Mouse (Mus musculus) CH12.LX (cell line): Measurements from ENCODE around the gene 1600002K03Rik. TPM values are rescaled to one million over a fixed set of nuclear protein-coding genes. Genes with fewer than 3 reads are reported as not detected.

Experiments
- polyA plus RNA-seq: library from polyadenylated mRNA; unstranded; fragments of >175 nt; gene quantifications from 2 replicates; pipeline ENCODE4 v1.2.1, GENCODE M21; 2012; ENCODE audit warnings: low read depth; ENCODE audit not compliant: insufficient read length
- total RNA-seq, 2 experiments: library from RNA; depleted of rRNA; stranded (reverse); fragments of 300-350 nt in 1 of 2; fragments of >200 nt in 1 of 2; gene quantifications; 2 replicates each; pipeline ENCODE4 v1.2.3; 2012 to 2014

1600002K03Rik gene
- total and polyA plus RNA-seq, 3 experiments: 19.3 to 40.2 (median 30.5) TPM

Other genes with a start within 250 kb of the 1600002K03Rik start
Only the 20 nearest of the 30 such genes appear.
- gene Arhgap45, start 156.3 kb upstream of the 1600002K03Rik start, total RNA-seq (2012; rRNA removed): 23.4 and 25.9 TPM in 2 replicates
- 10.3 and 11.8 TPM in 2 replicates for gene Arhgap45, start 156.3 kb upstream of the 1600002K03Rik start, total RNA-seq (2014; rRNA removed)
- gene Arhgap45, start 156.3 kb upstream of the 1600002K03Rik start, polyA plus RNA-seq: 20.2 and 21.2 TPM in 2 replicates
- 127 and 132 TPM in 2 replicates for gene Polr2e, start 133.1 kb upstream of the 1600002K03Rik start, total RNA-seq (2012; rRNA removed)
- 98.3 and 105 TPM in 2 replicates for gene Polr2e, start 133.1 kb upstream of the 1600002K03Rik start, total RNA-seq (2014; rRNA removed)
- 194 and 227 TPM in 2 replicates for gene Polr2e, start 133.1 kb upstream of the 1600002K03Rik start, polyA plus RNA-seq
- gene Gpx4, start 125.8 kb upstream of the 1600002K03Rik start, total RNA-seq (2012; rRNA removed): 368 and 459 TPM in 2 replicates
- 352 and 386 TPM in 2 replicates for gene Gpx4, start 125.8 kb upstream of the 1600002K03Rik start, total RNA-seq (2014; rRNA removed)
- 332 and 353 TPM in 2 replicates for gene Gpx4, start 125.8 kb upstream of the 1600002K03Rik start, polyA plus RNA-seq
- 20.7 and 22.6 TPM in 2 replicates for gene Sbno2, start 67.4 kb upstream of the 1600002K03Rik start, total RNA-seq (2012; rRNA removed)
- gene Sbno2, start 67.4 kb upstream of the 1600002K03Rik start, total RNA-seq (2014; rRNA removed): 9.0 and 9.7 TPM in 2 replicates
- 21.1 and 24.2 TPM in 2 replicates for gene Sbno2, start 67.4 kb upstream of the 1600002K03Rik start, polyA plus RNA-seq
- 64.8 and 65.9 TPM in 2 replicates for gene Stk11, start 57.1 kb upstream of the 1600002K03Rik start, total RNA-seq (2012; rRNA removed)
- gene Stk11, start 57.1 kb upstream of the 1600002K03Rik start, total RNA-seq (2014; rRNA removed): 47.4 and 48.5 TPM in 2 replicates
- gene Stk11, start 57.1 kb upstream of the 1600002K03Rik start, polyA plus RNA-seq: 93.4 and 94.9 TPM in 2 replicates
- 270 and 326 TPM in 2 replicates for gene Atp5d, start 34.3 kb upstream of the 1600002K03Rik start, total RNA-seq (2012; rRNA removed)
- gene Atp5d, start 34.3 kb upstream of the 1600002K03Rik start, total RNA-seq (2014; rRNA removed): 85.8 and 106 TPM in 2 replicates
- 306 and 352 TPM in 2 replicates for gene Atp5d, start 34.3 kb upstream of the 1600002K03Rik start, polyA plus RNA-seq
- 2.3 and 2.6 TPM in 2 replicates for gene Cbarp, start 32.1 kb upstream of the 1600002K03Rik start, total RNA-seq (2012; rRNA removed)
- gene Cbarp, start 32.1 kb upstream of the 1600002K03Rik start, total RNA-seq (2014; rRNA removed): 0.09 and 0.19 TPM in 2 replicates
- gene Cbarp, start 32.1 kb upstream of the 1600002K03Rik start, polyA plus RNA-seq: 1.7 and 2.4 TPM in 2 replicates
- 11.6 and 16.2 TPM in 2 replicates for gene Midn, start 24.7 kb upstream of the 1600002K03Rik start, total RNA-seq (2012; rRNA removed)
- 3.9 and 4.7 TPM in 2 replicates for gene Midn, start 24.7 kb upstream of the 1600002K03Rik start, total RNA-seq (2014; rRNA removed)
- 25.2 and 33.2 TPM in 2 replicates for gene Midn, start 24.7 kb upstream of the 1600002K03Rik start, polyA plus RNA-seq
- gene Cirbp, start 7.0 kb upstream of the 1600002K03Rik start, total RNA-seq (2012; rRNA removed): 28.3 and 34.4 TPM in 2 replicates
- 27.0 and 31.9 TPM in 2 replicates for gene Cirbp, start 7.0 kb upstream of the 1600002K03Rik start, total RNA-seq (2014; rRNA removed)
- 40.2 and 45.9 TPM in 2 replicates for gene Cirbp, start 7.0 kb upstream of the 1600002K03Rik start, polyA plus RNA-seq
- gene Efna2, start 6.5 kb downstream of the 1600002K03Rik start, total RNA-seq (2012; rRNA removed): 0.63 and 1.5 TPM in 2 replicates
- 0.23 and 0.34 TPM in 2 replicates for gene Efna2, start 6.5 kb downstream of the 1600002K03Rik start, total RNA-seq (2014; rRNA removed)
- 0.45 and 0.86 TPM in 2 replicates for gene Efna2, start 6.5 kb downstream of the 1600002K03Rik start, polyA plus RNA-seq
- 35.6 and 44.3 TPM in 2 replicates for gene Mum1, start 53.5 kb downstream of the 1600002K03Rik start, total RNA-seq (2012; rRNA removed)
- gene Mum1, start 53.5 kb downstream of the 1600002K03Rik start, total RNA-seq (2014; rRNA removed): 24.1 and 25.1 TPM in 2 replicates
- 22.9 and 24.1 TPM in 2 replicates for gene Mum1, start 53.5 kb downstream of the 1600002K03Rik start, polyA plus RNA-seq
- gene Ndufs7, start 76.2 kb downstream of the 1600002K03Rik start, total RNA-seq (2012; rRNA removed): 248 and 282 TPM in 2 replicates
- gene Ndufs7, start 76.2 kb downstream of the 1600002K03Rik start, total RNA-seq (2014; rRNA removed): 124 and 154 TPM in 2 replicates
- 222 and 228 TPM in 2 replicates for gene Ndufs7, start 76.2 kb downstream of the 1600002K03Rik start, polyA plus RNA-seq
- 0.30 and 0.38 TPM in 2 replicates for gene Gamt, start 88.1 kb downstream of the 1600002K03Rik start, total RNA-seq (2012; rRNA removed)
- gene Gamt, start 88.1 kb downstream of the 1600002K03Rik start, total RNA-seq (2014; rRNA removed): 0.24 TPM in 1 of 2 replicates, not detected in the other
- gene Gamt, start 88.1 kb downstream of the 1600002K03Rik start, polyA plus RNA-seq: 0.42 TPM in 1 of 2 replicates, not detected in the other
- gene Dazap1, start 88.5 kb downstream of the 1600002K03Rik start, total RNA-seq (2012; rRNA removed): 162 and 172 TPM in 2 replicates
- 180 and 187 TPM in 2 replicates for gene Dazap1, start 88.5 kb downstream of the 1600002K03Rik start, total RNA-seq (2014; rRNA removed)
- gene Dazap1, start 88.5 kb downstream of the 1600002K03Rik start, polyA plus RNA-seq: 236 and 252 TPM in 2 replicates
- 4,610 and 5,342 TPM in 2 replicates for gene Rps15, start 119.5 kb downstream of the 1600002K03Rik start, total RNA-seq (2012; rRNA removed)
- 2,343 and 2,739 TPM in 2 replicates for gene Rps15, start 119.5 kb downstream of the 1600002K03Rik start, total RNA-seq (2014; rRNA removed)
- 2,279 and 2,754 TPM in 2 replicates for gene Rps15, start 119.5 kb downstream of the 1600002K03Rik start, polyA plus RNA-seq
- 0.13 TPM in 2 replicates for gene Apc2, start 123.0 kb downstream of the 1600002K03Rik start, total RNA-seq (2012; rRNA removed)
- gene Apc2, start 123.0 kb downstream of the 1600002K03Rik start, total RNA-seq (2014; rRNA removed): not detected in 2 replicates
- 0.04 and 0.07 TPM in 2 replicates for gene Apc2, start 123.0 kb downstream of the 1600002K03Rik start, polyA plus RNA-seq
- gene 2310011J03Rik, start 147.6 kb downstream of the 1600002K03Rik start, total RNA-seq (2012; rRNA removed): 46.8 and 59.7 TPM in 2 replicates
- 35.6 and 37.5 TPM in 2 replicates for gene 2310011J03Rik, start 147.6 kb downstream of the 1600002K03Rik start, total RNA-seq (2014; rRNA removed)
- gene 2310011J03Rik, start 147.6 kb downstream of the 1600002K03Rik start, polyA plus RNA-seq: 34.6 and 38.9 TPM in 2 replicates
- gene Pcsk4, start 156.6 kb downstream of the 1600002K03Rik start, total RNA-seq (2012; rRNA removed): 1.1 and 1.3 TPM in 2 replicates
- not detected in 2 replicates for gene Pcsk4, start 156.6 kb downstream of the 1600002K03Rik start, total RNA-seq (2014; rRNA removed)
- 0.46 TPM in 1 of 2 replicates, not detected in the other for gene Pcsk4, start 156.6 kb downstream of the 1600002K03Rik start, polyA plus RNA-seq
- gene Reep6, start 157.0 kb downstream of the 1600002K03Rik start, total RNA-seq (2012; rRNA removed): 1.7 and 5.0 TPM in 2 replicates
- 0.20 and 0.48 TPM in 2 replicates for gene Reep6, start 157.0 kb downstream of the 1600002K03Rik start, total RNA-seq (2014; rRNA removed)
- gene Reep6, start 157.0 kb downstream of the 1600002K03Rik start, polyA plus RNA-seq: 5.2 and 7.5 TPM in 2 replicates
- 0.38 and 0.55 TPM in 2 replicates for gene Adamtsl5, start 175.5 kb downstream of the 1600002K03Rik start, total RNA-seq (2012; rRNA removed)
- 0.16 and 0.27 TPM in 2 replicates for gene Adamtsl5, start 175.5 kb downstream of the 1600002K03Rik start, total RNA-seq (2014; rRNA removed)
- gene Adamtsl5, start 175.5 kb downstream of the 1600002K03Rik start, polyA plus RNA-seq: 0.07 and 0.16 TPM in 2 replicates